Mouse (Mus musculus): ENCODE results near the gene Vwa3b. TPM values are rescaled to one million over a fixed set of nuclear protein-coding genes. Genes with fewer than 3 reads are reported as not detected.

Gene Vwa3b
- total RNA-seq, 2 experiments from 2014 or later = 10.4 to 16.7 TPM

- DNase-seq (ENCODE audit: low spot score in 2 of 2) = no peak
Observed at GRCm38 (mm10) chr1:37060856-37061255, 34.5 kb downstream of the Vwa3b start.

GRCm38 (mm10) chr1:37063053-37063452 is 36.7 kb downstream of the Vwa3b start:
- DNase-seq (ENCODE audit: low spot score in 2 of 2) = no peak

DNA sequence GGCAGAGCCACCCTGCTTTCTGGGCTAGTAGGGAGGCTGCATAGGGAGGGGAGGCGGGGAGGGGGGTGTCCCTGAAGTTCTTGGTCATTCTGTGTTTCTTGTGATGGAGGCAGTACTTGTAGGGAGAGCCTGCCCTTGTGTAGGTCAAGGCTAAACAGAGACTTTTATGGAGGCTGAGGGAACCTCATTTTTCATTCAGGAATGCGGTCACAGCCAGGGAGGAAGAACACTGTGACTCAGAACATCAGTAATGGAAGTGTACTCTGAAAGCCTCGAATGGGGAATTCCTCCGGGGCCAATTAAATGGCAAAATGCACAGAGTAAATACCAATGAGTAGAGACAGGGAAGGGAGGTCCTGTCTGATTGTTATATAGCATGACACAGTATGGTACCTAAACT is 37.4 kb downstream of the Vwa3b start:
- no peak for DNase-seq (ENCODE audit: low spot score in 2 of 2)

- no peak for DNase-seq (ENCODE audit: low spot score in 2 of 2)
Observed at GRCm38 (mm10) chr1:37065658-37066412, 39.4 kb downstream of the Vwa3b start.

DNA sequence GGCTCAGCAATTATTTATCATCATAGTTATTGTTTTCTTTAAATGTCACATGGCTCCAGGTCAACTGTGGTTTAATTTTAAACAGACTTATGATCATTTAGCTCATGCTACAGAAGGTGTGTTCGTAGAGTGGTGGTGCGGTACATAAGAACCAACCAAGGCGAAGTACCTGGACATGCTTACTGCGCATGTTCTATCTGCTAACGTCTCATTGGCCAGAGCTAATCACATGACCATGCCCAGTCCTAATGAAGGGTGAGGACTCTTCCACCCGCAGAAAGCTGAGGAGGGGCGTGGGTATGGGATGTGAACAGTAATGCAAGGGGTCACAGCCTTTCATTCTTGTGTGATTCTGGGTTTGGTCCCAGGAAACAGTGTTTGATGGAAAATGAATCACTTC is 49.4 kb downstream of the Vwa3b start:
- no peak for DNase-seq (ENCODE audit: low spot score in 2 of 2)

GRCm38 (mm10) chr1:37077266-37077665 is 50.9 kb downstream of the Vwa3b start:
- no peak for DNase-seq (ENCODE audit: low spot score in 2 of 2)

- DNase-seq (ENCODE audit: low spot score in 2 of 2) = no peak
Observed at GRCm38 (mm10) chr1:37077955-37078549, 51.7 kb downstream of the Vwa3b start.

DNA sequence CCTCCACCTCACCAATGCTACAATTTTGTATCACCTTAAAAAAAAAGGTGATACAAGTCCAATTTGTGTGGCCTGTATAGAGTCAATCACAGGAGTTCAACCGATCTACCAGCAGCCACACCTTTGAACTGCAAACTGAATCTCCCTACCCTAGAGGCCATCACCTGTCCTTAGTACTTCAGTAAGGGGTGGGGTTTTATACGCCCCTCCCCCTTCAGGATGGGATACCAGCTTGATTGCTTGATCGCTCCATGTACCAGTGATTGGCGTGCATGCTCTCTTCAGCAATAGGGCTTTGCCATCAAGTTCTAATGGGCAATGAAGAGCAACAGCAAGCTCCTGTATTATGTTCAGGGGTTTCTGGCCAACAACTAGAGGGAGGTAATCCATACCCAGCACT is 54.0 kb downstream of the Vwa3b start:
- DNase-seq (ENCODE audit: low spot score in 2 of 2) = no peak

GRCm38 (mm10) chr1:37081376-37082214 is 55.2 kb downstream of the Vwa3b start:
- peak in 1 of 2 experiments; percentile 29 for DNase-seq (ENCODE audit: low spot score in 2 of 2)

DNA sequence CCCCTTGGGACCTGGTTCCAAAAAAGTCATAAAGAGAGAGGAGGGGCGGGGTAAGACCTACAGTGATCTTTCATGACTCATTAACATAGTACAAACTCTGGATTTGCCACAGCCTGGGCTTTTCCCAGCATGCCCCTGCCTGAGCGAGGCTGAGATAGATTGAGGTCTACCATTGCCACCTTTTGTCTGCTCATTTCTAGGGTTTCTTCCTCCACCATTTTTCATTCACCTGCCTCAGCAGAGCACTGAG is 55.7 kb downstream of the Vwa3b start:
- DNase-seq (ENCODE audit: low spot score in 2 of 2) = no peak

DNA sequence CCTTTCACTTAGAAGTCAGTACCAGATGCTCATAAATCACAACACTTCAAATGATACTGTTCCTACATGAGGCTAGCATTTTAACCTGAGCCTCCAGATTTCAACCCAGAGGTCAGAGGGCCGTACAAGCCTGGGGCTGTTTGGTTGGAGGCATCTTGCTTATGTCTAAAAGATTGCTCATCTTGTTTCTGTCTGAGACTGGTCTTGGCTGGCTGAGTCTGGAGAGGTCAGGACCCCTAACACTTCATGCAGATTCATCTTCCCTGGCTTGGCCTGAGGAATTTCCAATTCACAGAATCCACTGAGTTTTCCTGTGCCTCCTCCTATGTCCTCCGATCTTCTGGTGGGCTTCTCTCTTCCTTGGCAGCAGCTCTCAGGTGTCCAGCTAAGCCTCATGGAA is 57.7 kb downstream of the Vwa3b start:
- DNase-seq (ENCODE audit: low spot score in 2 of 2) = no peak

- no peak for DNase-seq (ENCODE audit: low spot score in 2 of 2)
Observed at GRCm38 (mm10) chr1:37085171-37085570, 58.8 kb downstream of the Vwa3b start.

DNA sequence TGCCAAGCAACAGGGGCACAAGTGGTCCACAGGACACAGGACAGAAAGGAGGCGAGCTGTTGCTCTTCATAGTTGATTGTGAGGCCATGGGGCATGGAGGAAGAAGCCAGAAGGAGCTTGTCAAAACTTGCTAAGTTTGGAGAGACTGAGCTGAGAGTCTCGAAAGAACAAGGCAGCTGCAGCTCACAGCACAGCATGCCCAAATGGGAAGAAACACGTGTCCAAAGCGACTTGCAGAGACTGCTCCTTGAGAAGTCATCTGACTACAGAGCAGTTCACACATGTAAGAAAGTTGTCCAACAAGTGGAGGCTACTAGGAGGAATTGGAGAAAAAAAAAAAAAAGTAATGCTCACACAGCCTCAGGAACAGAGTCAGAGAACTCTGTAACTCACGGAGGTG is 62.8 kb downstream of the Vwa3b start:
- DNase-seq (ENCODE audit: low spot score in 2 of 2) = no peak

DNA sequence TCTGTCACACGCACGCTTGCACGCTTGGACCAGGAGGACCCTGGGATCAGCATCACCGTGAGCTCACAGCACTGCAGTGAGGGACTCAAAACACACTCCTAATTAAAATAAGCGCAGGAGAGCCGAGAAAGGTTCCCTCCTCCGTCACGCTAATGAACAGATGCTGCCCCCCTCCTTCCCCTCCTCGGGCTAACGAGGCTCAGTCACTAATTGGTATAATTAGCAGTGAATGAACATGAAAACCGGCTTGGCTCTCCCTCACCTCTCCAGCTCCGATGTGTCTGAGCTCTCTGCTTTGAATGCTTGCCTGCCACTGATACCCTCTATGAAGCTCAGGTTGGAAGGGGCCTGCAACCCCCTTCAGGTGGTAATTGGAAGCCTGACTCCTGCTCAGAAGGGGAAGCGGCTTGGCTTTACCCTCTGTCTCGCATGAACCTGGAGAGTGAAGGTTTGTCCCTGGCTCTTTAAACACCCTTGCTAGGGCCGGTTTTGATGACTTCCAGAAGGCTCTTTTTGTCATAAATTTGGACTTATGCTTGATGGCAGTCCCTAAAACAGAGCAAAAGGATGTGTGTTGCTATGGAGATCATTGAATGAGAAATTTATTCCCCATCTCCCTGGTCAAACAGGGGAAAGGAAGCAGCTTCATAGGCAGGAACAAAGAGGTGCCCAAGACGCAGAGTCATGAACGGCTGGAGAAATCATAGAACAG is 71.1 kb downstream of the Vwa3b start:
- DNase-seq (ENCODE audit: low spot score in 2 of 2) = no peak

GRCm38 (mm10) chr1:37098094-37098555 is 71.7 kb downstream of the Vwa3b start:
- no peak for DNase-seq (ENCODE audit: low spot score in 2 of 2)

- DNase-seq (ENCODE audit: low spot score in 2 of 2) = no peak
Observed at GRCm38 (mm10) chr1:37100361-37100760, 74.0 kb downstream of the Vwa3b start.

- no peak for DNase-seq (ENCODE audit: low spot score in 2 of 2)
Observed at GRCm38 (mm10) chr1:37101016-37101415, 74.6 kb downstream of the Vwa3b start.

DNA sequence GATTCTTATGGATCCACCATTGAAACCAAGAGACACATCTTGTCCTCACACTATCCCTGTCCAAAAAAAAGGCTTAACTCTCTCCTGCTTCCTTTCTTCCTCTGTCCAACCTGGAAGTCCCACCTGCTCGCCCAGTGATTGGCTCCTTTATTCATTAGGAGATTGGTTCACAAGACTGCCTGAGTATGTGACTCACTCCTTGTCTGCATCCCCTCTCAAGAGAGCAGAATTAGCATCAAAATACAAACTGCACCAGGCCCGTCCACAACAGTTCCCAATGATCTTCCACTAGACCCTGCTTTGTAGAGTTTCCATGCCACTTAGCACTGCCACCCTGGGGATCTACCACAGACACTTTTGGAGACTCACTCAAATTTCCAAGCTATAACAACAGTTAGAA is 75.3 kb downstream of the Vwa3b start:
- no peak for DNase-seq (ENCODE audit: low spot score in 2 of 2)

GRCm38 (mm10) chr1:37105194-37105593 is 78.8 kb downstream of the Vwa3b start:
- DNase-seq (ENCODE audit: low spot score in 2 of 2) = no peak

- DNase-seq (ENCODE audit: low spot score in 2 of 2) = no peak
Observed at GRCm38 (mm10) chr1:37113781-37114180, 87.4 kb downstream of the Vwa3b start.

- no peak for DNase-seq (ENCODE audit: low spot score in 2 of 2)
Observed at GRCm38 (mm10) chr1:37115847-37116246, 89.5 kb downstream of the Vwa3b start.

- peak in 1 of 2 experiments; percentile 18 for DNase-seq (ENCODE audit: low spot score in 2 of 2)
Observed at GRCm38 (mm10) chr1:37116574-37116973, 90.2 kb downstream of the Vwa3b start.
